Mouse (Mus musculus) MEL-GATA-1-ER (cell line): ENCODE measurements at regions not wholly inside any gene's neighbourhood (a gene's known extent, or its start where the extent isn't known, plus 50 kb on each side); places are given as distances from the start of the nearest gene placed in this dataset.

Source experiments
- DNase-seq: peaks from one replicate; pipeline ENCODE4 v3.0.0-alpha.2; 2012; ENCODE audit warnings: low read depth; ENCODE audit errors: extremely low read depth

- DNase-seq = peak; percentile 33
Observed at GRCm38 (mm10) chr2:103848923-103849700, 51.7 kb upstream of the Caprin1 start.

DNA sequence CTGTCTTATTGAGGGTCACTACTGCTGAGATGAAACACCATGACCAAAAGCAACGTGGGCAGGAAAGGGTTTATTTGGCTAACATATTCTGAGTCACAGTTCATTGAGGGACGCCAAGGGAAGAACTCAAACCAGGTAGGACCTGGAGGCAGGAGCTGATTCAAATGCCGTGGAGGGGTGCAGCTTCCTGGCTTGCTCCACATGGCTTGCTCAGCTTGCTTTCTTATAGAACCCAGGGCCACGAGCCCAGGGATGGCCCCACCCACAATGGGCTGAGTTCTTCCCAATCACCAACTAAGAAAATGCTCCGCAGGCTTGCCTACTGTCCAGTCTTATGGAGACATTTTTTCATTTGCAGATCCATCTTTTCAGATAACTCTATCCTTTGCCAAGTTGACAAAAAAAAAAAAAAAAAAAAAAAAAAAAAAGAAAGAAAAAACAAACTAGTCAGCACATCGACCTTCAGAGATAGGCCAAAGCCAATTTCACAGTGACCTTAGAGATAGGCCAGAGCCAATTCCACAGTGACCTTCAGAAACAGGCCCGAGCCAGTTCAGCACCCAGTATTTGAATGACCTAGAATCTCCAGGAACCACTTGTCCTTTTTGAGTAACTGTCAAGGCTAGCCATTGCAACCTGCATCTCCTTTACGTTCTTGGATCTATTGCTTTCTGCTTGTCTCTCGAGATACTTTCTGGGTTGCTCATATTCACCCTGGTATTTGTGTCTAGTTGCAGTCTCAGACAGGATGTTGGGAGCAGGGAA lies 52.5 kb upstream of the Caprin1 start:
- DNase-seq = no peak

- DNase-seq = no peak
Observed at GRCm38 (mm10) chr2:103850531-103850816, 53.0 kb upstream of the Caprin1 start.

DNA sequence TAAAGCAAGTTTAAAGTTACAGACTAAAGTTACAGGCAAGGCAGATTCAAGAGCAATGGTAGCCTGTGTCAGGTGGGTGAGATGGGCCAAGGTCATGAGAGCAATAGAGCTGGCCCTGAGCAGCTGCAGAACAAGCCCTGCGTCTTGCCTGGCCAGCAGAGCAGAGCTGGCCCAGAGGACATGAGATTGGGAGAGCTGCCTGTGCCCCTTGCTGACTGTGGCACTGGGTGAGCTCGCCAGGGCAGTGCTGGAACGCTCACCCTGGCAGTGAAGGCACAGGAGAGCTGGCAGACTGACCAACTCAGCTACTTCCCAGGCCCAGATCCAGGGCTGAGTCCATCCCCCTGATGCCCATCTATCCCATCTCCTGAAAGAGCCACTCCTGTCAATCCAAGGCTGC lies 53.7 kb upstream of the Caprin1 start:
- DNase-seq = no peak

- no peak for DNase-seq
Observed at GRCm38 (mm10) chr2:103861226-103861625, 63.8 kb upstream of the Caprin1 start.

GRCm38 (mm10) chr2:103864254-103864653 lies 66.8 kb upstream of the Caprin1 start:
- no peak for DNase-seq

DNA sequence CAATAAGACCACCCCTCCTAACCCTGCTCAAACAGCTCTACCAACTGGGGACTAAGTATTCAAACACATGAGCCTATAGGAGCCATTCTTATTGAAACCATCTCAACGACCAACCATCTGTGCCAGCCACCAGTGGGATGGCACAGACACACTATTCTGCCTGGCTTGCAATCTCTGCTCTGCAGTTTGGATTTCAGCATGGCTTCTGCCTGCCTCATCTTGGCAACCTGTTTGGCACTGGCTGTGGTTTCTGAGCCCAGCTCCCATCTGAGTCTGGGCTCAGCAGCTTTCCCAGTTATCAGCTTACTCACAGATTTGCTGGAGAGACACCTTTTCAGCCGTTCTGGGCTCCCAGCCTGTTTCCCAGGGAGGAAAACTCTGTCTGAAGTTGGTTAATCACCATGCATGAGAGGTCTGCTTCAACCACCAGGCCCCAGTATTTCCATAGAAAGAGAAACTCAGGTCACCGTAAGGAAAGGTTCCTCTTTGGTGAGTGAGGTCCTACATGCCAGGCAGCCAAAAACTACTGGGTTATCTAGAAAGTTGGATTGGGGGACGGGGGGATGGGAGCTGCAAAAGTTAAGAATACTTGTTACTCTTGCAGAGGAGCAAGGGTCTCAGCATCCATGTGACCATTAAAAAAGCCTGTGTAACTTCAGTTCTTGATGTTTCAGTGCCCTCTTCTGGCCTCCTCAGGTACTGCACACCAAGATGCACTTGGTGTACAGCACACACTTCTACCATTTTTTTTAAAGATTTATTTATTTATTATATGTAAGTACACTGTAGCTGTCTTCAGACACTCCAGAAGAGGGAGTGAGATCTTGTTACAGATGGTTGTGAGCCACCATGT lies 68.1 kb upstream of the Caprin1 start:
- DNase-seq = peak; percentile 44

DNA sequence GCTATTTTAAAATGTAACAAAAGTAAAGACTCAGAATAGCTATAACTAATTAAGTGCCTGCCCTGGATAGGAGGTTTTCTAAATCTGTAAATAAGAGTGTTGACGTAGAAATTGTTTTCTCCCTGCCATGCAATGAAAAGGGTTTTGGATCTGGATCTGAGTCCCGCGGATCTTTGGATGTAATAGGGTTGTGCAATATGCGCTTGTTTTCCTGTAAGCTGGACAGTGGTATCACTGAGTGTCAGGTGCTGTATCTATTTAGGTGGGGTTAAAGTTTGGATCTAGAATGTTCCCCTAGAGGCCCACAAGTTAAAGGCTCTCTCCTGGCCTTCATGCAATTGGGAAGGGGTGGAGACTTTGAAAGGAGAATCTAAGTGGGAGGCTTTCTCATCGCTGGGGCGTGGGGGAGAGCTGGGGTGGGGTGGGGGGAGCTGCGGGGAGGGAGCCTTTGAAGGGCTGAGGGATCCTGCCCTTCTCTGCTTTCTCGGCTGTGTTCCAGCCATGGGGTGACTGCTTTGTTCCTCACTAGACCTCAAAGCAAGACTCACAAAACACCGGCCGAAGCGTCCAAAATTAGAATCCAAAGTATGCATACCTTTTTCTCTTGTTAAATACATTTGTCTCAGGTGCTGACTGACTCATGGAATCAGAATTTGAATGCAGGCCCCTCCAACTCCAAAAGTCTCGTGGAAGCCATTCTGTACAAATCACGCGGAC lies 70.0 kb upstream of the Caprin1 start:
- DNase-seq = no peak

- no peak for DNase-seq
Observed at GRCm38 (mm10) chr2:103867958-103868330, 70.5 kb upstream of the Caprin1 start.

- no peak for DNase-seq
Observed at GRCm38 (mm10) chr2:103868655-103869054, 71.2 kb upstream of the Caprin1 start.

GRCm38 (mm10) chr2:103871522-103872276 lies 74.2 kb upstream of the Caprin1 start:
- DNase-seq = no peak

GRCm38 (mm10) chr2:103872277-103872636 lies 74.8 kb upstream of the Caprin1 start:
- DNase-seq = no peak

DNA sequence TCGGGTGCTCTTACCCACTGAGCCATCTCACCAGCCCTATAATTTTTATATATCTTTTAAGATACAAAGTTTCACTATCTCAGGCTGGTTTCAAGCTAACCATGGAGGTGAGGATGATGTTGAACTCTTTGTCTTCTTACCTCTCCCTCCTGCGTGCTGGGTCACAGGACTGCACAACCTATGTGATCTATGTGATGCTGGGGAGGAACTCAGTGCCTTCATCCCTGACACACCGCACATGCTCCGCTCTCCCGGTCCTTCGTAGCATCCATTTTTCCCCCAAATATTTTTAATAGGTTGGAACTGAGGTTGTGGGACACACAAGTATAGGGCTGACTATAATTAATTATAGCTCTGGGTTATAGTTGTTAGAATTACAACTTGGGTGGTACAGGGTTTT lies 75.9 kb upstream of the Caprin1 start:
- DNase-seq = no peak

GRCm38 (mm10) chr2:103874466-103874865 lies 77.0 kb upstream of the Caprin1 start:
- no peak for DNase-seq

GRCm38 (mm10) chr2:103875754-103876153 lies 78.3 kb upstream of the Caprin1 start:
- DNase-seq = no peak

- no peak for DNase-seq
Observed at GRCm38 (mm10) chr2:103876236-103876635, 78.8 kb upstream of the Caprin1 start.

DNA sequence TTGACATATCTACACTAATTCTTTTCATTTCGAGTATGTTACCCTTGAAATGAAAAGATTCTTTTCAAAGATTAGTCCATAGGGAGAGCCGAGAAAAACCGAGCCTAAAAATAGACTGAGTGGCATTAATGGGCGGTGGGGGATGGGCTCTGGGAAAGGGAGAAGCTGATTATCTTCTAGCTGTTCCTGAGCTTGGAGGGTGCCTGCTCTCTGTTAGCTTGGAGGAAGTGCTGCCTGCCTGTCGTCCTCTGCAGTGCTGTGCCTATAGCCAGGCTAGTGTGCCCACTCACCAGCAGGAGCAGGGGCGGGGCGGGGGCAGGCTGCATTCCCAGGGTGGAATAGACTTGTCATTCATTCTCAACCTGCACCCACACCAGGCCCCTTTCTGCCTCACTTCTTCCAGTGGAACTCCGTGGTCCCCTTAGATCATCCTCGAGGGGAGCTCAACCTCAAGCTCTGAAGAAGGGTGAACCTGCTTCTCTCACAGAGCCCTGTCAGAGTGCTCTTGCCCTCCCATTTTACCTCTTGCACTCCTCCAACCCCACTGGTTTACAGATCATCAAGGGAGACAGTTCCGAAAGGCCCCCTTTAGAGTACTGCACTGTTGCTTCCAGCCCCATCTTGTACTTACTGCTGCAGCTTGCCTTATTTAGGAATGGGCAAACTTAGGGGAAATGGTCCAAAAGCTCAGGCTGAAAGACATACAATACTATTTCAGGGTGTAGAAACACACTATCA lies 76.6 kb upstream of the Lmo2 start:
- no peak for DNase-seq

- DNase-seq = no peak
Observed at GRCm38 (mm10) chr2:103884926-103885325, 72.9 kb upstream of the Lmo2 start.

- no peak for DNase-seq
Observed at GRCm38 (mm10) chr2:103888023-103888422, 69.8 kb upstream of the Lmo2 start.

DNA sequence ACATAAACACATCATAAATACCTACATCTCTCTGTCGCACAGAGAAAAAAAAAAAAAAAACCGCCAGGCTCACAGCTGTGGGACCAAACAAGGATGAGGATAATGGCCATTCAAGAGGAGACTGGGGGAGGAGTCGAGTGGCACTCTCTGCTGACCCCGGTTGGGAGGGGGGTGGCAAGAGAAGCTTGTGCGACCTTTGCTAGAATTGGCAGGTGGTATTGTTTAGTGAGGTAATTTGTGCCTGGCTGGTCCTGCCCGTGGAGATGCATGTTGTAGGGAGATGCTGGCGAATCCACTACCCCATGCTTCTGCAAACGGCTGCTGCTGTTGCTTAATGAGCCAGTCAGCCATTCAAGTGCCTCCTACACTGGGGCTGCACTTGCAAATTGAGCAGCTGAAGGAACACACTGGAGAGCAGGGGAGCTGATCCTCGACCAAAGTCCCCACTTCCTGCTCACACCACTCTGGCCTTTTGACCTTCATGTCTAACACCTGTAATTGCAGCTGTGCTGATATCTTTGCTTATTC lies 66.5 kb upstream of the Lmo2 start:
- DNase-seq = no peak
